Mouse (Mus musculus): ENCODE measurements at regions not wholly inside any gene's neighbourhood (a gene's known extent, or its start where the extent isn't known, plus 50 kb on each side); places are given as distances from the start of the nearest gene placed in this dataset.
"Not testable (repeated sequence)": the region's sequence is repeated elsewhere in the genome, so short reads cannot be mapped to it uniquely, and the experiment has no call there.

- DNase-seq = no peak
Observed at GRCm38 (mm10) chr1:113932492-113932891, 1752.1 kb upstream of the Cntnap5a start.

- no peak for DNase-seq
Observed at GRCm38 (mm10) chr1:113958016-113958751, 1726.4 kb upstream of the Cntnap5a start.

GRCm38 (mm10) chr1:113959267-113959666, 1725.3 kb upstream of the Cntnap5a start:
- not testable (repeated sequence) for DNase-seq

- not testable (repeated sequence) for DNase-seq
Observed at GRCm38 (mm10) chr1:113963931-113964330, 1720.6 kb upstream of the Cntnap5a start.

GRCm38 (mm10) chr1:113964431-113964830, 1720.1 kb upstream of the Cntnap5a start:
- no peak for DNase-seq

GRCm38 (mm10) chr1:113970617-113971016, 1713.9 kb upstream of the Cntnap5a start:
- no peak for DNase-seq

- peak; percentile 21 to 30 for DNase-seq
Observed at GRCm38 (mm10) chr1:113980111-113980510, 1704.4 kb upstream of the Cntnap5a start.

GRCm38 (mm10) chr1:113989676-113990296, 1694.8 kb upstream of the Cntnap5a start:
- DNase-seq = no peak

GRCm38 (mm10) chr1:113992488-113992887, 1692.1 kb upstream of the Cntnap5a start:
- no peak for DNase-seq

GRCm38 (mm10) chr1:114037877-114038276, 1646.7 kb upstream of the Cntnap5a start:
- no peak for DNase-seq

- DNase-seq = no peak
Observed at GRCm38 (mm10) chr1:114039383-114039782, 1645.2 kb upstream of the Cntnap5a start.

- DNase-seq = no peak
Observed at GRCm38 (mm10) chr1:114063097-114063496, 1621.5 kb upstream of the Cntnap5a start.

GRCm38 (mm10) chr1:114074506-114074905, 1610.0 kb upstream of the Cntnap5a start:
- no peak for DNase-seq
